Mouse (Mus musculus): Measurements from ENCODE around the gene Tm4sf1.

- TF ChIP-seq CTCF (IDR thresholded peaks at IDR 0.05; ENCODE audit: control insufficient read depth, insufficient read depth, insufficient replicate concordance, low read depth, low read length) (peak; percentile 67; the same call in 1 of the 2 replicates), POLR2A (IDR thresholded peaks at IDR 0.05; ENCODE audit: control insufficient read depth, low read depth, low read length) (no peak)
Observed at GRCm38 (mm10) chr3:57267559-57268173, 34.1 kb downstream of the Tm4sf1 start.

Data from testis, adult 2 months (tissue).